Mouse (Mus musculus) G1E (cell line): ENCODE results near the gene Ksr1. TPM values are rescaled to one million over a fixed set of nuclear protein-coding genes. Genes with fewer than 3 reads are reported as not detected.

ENCODE experiments used
- ATAC-seq: 2 replicates; pipeline ENCODE4 v1.8.0; 2016; ENCODE audit warnings: mild to moderate bottlenecking; ENCODE audit not compliant: insufficient number of reproducible peaks, poor library complexity, low FRiP score, severe bottlenecking; ENCODE audit errors: extremely low read depth
- DNase-seq: peaks from one replicate; pipeline ENCODE4 v3.0.0; 2012; ENCODE audit warnings: low spot score
- H3K27me3 ChIP-seq: 2 replicates; pipeline ENCODE4 v1.6.1; 2012; ENCODE audit warnings: mild to moderate bottlenecking, low read length, inconsistent platforms; ENCODE audit not compliant: insufficient read depth
- H3K36me3 ChIP-seq: replicated peaks from 2 replicates; pipeline ENCODE3; 2012; ENCODE audit warnings: mild to moderate bottlenecking, inconsistent platforms
- H3K4me1 ChIP-seq: 2 replicates; pipeline ENCODE4 v1.6.1; 2012; ENCODE audit warnings: low read depth, low read length, inconsistent platforms, mixed read lengths; ENCODE audit not compliant: insufficient read depth
- H3K4me3 ChIP-seq: 2 replicates; pipeline ENCODE4 v1.5.1; 2012; ENCODE audit warnings: low read depth, mild to moderate bottlenecking, inconsistent platforms, low read length, moderate library complexity, mixed read lengths
- H3K9me3 ChIP-seq: replicated peaks from 2 replicates; pipeline ENCODE4 v1.6.1; 2012; ENCODE audit warnings: inconsistent platforms
- CTCF ChIP-seq: IDR thresholded peaks from 2 replicates; pipeline ENCODE4 v1.5.1; 2012; ENCODE audit warnings: low read depth, low read length, inconsistent platforms, mixed read lengths
- GATA1 ChIP-seq: IDR thresholded peaks from 2 replicates; pipeline ENCODE4 v1.6.1; 2012; ENCODE audit warnings: borderline replicate concordance, low read length, inconsistent platforms, mixed read lengths
- GATA2 ChIP-seq: IDR thresholded peaks from 2 replicates; pipeline ENCODE4 v1.6.1; 2012; ENCODE audit warnings: low read depth, low read length, inconsistent platforms, borderline replicate concordance
- POLR2AphosphoS5 ChIP-seq: IDR thresholded peaks from 2 replicates; pipeline ENCODE4 v1.6.1; 2012; ENCODE audit warnings: low read depth, low read length, inconsistent platforms; ENCODE audit not compliant: insufficient replicate concordance
- TAL1 ChIP-seq: conservative IDR thresholded peaks from 2 replicates; pipeline ENCODE4 v1.6.1; 2012; ENCODE audit warnings: low read depth, low read length, inconsistent platforms, mixed read lengths
- polyA plus RNA-seq: library from polyadenylated mRNA; stranded (reverse); fragments of >175 nt; gene quantifications from 2 replicates; pipeline ENCODE4 v1.2.3, GENCODE M21; 2012
- total RNA-seq, 2 experiments: library from RNA; stranded (forward) in 1 of 2; stranded (reverse) in 1 of 2; fragments of 200-1000 nt in 1 of 2; fragments of >200 nt in 1 of 2; fragmentation: Nextera tagmentation in 1 of 2; gene quantifications; 2 replicates each; pipeline ENCODE4 v1.2.3; 2014 to 2017

Ksr1 gene
- total and polyA plus RNA-seq, 3 experiments = 3.3 to 9.0 (median 3.8) TPM

- H3K27me3 ChIP-seq = peaks cover 18% of the 10 kb centered on the region; the same call in 1 of the 2 replicates
- peaks cover 26% of the 10 kb centered on the region for H3K4me1 ChIP-seq
- H3K9me3 ChIP-seq = no peaks in the 10 kb centered on the region
- H3K36me3 ChIP-seq = no peaks in the 10 kb centered on the region
- TF ChIP-seq CTCF = no peak
- H3K4me3 ChIP-seq = no peak overlapping the region
- no peak for DNase-seq
- ATAC-seq = no peak
Observed at GRCm38 (mm10) chr11:79052769-79053168, 93.4 kb downstream of the Ksr1 start.

GRCm38 (mm10) chr11:79051522-79051921 lies 94.7 kb downstream of the Ksr1 start:
- no peak for ATAC-seq
- TF ChIP-seq GATA1 = no peak
- TF ChIP-seq TAL1 = no peak
- TF ChIP-seq GATA2 = no peak
- no peak for TF ChIP-seq POLR2AphosphoS5
- no peak for TF ChIP-seq CTCF
- peak; percentile 21 for DNase-seq

GRCm38 (mm10) chr11:79050781-79051507 lies 95.3 kb downstream of the Ksr1 start:
- peaks cover 2% of the 10 kb centered on the region for H3K36me3 ChIP-seq
- DNase-seq (peak; percentile 36), ATAC-seq (peak; percentile 51)
- peaks cover 26% of the 10 kb centered on the region for H3K4me1 ChIP-seq
- no peak overlapping the region; the same call in 1 of the 2 replicates for H3K4me3 ChIP-seq
- H3K27me3 ChIP-seq = peaks cover 22% of the 10 kb centered on the region; the same call in 1 of the 2 replicates
- no peak for TF ChIP-seq GATA2
- no peak for TF ChIP-seq POLR2AphosphoS5
- no peak for TF ChIP-seq GATA1
- no peak for TF ChIP-seq CTCF
- TF ChIP-seq TAL1 = no peak
- no peaks in the 10 kb centered on the region for H3K9me3 ChIP-seq

More at GRCm38 (mm10) chr11:79051522-79051921, 94.7 kb downstream of the Ksr1 start:
- Histone ChIP-seq H3K36me3 (peaks cover 2% of the 10 kb centered on the region), H3K4me3 (no peak overlapping the region), H3K9me3 (no peaks in the 10 kb centered on the region), H3K27me3 (peaks cover 22% of the 10 kb centered on the region; the same call in 1 of the 2 replicates), H3K4me1 (peaks cover 26% of the 10 kb centered on the region)

GRCm38 (mm10) chr11:79048906-79049305 lies 97.3 kb downstream of the Ksr1 start:
- TF ChIP-seq POLR2AphosphoS5 (no peak), GATA1 (no peak)
- ATAC-seq (no peak), DNase-seq (no peak)
- Histone ChIP-seq H3K27me3 (peaks cover 24% of the 10 kb centered on the region; the same call in 1 of the 2 replicates), H3K9me3 (no peaks in the 10 kb centered on the region), H3K4me1 (peaks cover 19% of the 10 kb centered on the region), H3K36me3 (peaks cover 11% of the 10 kb centered on the region), H3K4me3 (no peak overlapping the region)

- H3K27me3 ChIP-seq = peaks cover 23% of the 10 kb centered on the region; the same call in 1 of the 2 replicates
- H3K9me3 ChIP-seq = no peaks in the 10 kb centered on the region
- H3K36me3 ChIP-seq = peaks cover 24% of the 10 kb centered on the region
- TF ChIP-seq GATA1 = no peak
- TF ChIP-seq TAL1 = no peak
- no peak for TF ChIP-seq GATA2
- no peak for TF ChIP-seq CTCF
- no peak for TF ChIP-seq POLR2AphosphoS5
- DNase-seq (no peak), ATAC-seq (no peak)
- H3K4me1 ChIP-seq = peaks cover 14% of the 10 kb centered on the region
- H3K4me3 ChIP-seq = no peak overlapping the region
Observed at GRCm38 (mm10) chr11:79047180-79047727, 99.0 kb downstream of the Ksr1 start.

- Histone ChIP-seq H3K27me3 (peaks cover 28% of the 10 kb centered on the region; the same call in 1 of the 2 replicates), H3K4me3 (no peak overlapping the region), H3K9me3 (no peaks in the 10 kb centered on the region), H3K36me3 (peaks cover 28% of the 10 kb centered on the region), H3K4me1 (peaks cover 11% of the 10 kb centered on the region)
- DNase-seq (no peak), ATAC-seq (no peak)
- TF ChIP-seq CTCF (no peak), TAL1 (no peak), POLR2AphosphoS5 (no peak), GATA1 (no peak), GATA2 (no peak)
Observed at GRCm38 (mm10) chr11:79046561-79047155, 99.5 kb downstream of the Ksr1 start.
